Mouse (Mus musculus) heart, postnatal 0 days (tissue): ENCODE results near the gene Chrm3.

Experiments
- CTCF ChIP-seq: IDR thresholded peaks from 2 replicates; pipeline ENCODE4 v1.5.1; 2016; ENCODE audit warnings: antibody characterized with exemption, control low read depth, low read depth
- EP300 ChIP-seq: IDR thresholded peaks from 2 replicates; pipeline ENCODE4 v1.6.1; 2016; ENCODE audit warnings: antibody characterized with exemption, low read depth

DNA sequence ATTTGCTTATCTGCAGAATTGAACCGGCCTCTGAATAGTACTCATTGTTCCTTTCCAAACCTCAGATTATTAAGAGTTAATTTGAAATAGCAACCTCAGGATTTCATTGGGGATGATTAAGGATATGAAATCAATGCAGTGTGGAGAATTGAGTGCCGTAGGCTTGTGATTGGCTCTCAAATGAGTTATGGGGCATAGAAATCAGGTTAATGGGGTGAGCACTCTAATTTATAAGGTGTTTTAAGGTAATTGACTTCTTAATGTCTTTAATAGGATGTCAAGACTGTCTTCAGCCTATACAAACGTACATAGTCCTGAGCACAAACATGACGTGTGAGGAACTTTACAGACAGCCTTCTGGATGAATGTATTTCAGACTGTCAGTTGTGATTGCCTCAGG, 427.9 kb downstream of the Chrm3 start:
- TF ChIP-seq CTCF = no peak
- no peak for TF ChIP-seq EP300
